Mouse (Mus musculus) lung, postnatal 36 days (tissue): ENCODE data around the gene Nedd4.

Experiments
- DNase-seq: peaks from one replicate; pipeline ENCODE4 v3.0.0; 2022; ENCODE audit warnings: mixed read lengths

Gene Nedd4

GRCm38 (mm10) chr9:72797136-72797621, 135.0 kb downstream of the Nedd4 start:
- peak; percentile 75 for DNase-seq
